Mouse (Mus musculus) cerebellum, postnatal 4 days (tissue): ENCODE results near the gene Nipal3.

Source experiments
- DNase-seq, 2 experiments: peaks; one replicate each; pipeline ENCODE4 v3.0.0; 2022; ENCODE audit warnings: low spot score in 2 of 2, mixed read lengths in 1 of 2

Gene Nipal3

DNA sequence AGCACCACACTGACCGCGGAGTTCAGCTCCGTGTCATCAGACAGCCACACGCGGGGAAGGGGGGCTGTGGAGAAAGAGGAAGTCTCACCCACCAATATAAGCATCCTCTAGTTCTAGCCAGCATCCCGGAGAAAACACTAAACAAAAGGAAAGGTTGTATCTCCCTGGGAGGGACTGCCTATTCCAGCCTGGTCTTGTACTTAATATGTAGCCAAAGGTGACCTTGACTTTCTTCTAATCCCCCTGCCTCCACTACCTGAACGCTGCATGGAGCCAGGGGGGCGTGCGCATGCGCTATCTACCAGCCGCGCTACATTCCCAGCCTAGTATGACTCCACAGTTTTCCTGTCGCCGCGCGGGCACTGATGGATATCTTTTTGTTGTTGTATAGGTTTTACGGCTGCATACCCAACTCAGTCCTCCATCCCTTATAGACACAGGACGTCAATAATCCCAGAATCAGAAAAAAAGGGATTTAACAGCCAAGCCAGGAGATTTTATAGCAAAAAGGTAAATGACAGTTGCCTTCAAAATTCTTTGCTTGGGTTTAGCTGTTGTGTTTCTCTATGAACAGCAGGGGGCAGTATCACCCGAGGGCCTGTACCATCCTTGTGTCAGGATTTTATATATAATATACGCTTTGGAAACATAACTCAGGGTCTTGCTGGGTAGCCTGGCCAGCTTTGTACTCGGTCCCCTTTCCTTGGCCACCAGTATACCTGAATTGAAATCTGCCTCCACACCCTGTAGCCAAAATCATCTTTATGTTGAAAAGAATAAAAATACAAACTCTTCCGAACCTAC, 12.9 kb upstream of the Nipal3 start:
- peak in 1 of 2 experiments; percentile 38 for DNase-seq

DNA sequence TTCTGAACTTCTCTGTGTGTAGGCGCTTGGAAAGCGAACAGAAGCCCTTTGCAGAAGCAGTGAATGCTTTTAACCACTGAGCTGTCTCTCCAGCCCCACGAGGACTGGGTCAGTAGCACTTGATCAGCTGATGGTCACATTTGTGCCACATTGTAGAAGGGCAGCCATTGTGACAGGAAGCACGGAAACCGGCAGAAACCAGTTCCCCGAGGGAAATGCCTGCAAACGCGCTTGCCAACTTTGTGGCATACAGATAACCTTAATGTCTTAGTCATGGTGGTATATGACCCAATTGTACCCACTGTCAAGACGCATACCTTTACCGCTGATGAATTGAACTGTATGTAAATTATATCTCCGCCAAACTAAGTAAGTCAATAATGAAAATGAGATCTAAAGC, 11.0 kb upstream of the Nipal3 start:
- DNase-seq = no peak

DNA sequence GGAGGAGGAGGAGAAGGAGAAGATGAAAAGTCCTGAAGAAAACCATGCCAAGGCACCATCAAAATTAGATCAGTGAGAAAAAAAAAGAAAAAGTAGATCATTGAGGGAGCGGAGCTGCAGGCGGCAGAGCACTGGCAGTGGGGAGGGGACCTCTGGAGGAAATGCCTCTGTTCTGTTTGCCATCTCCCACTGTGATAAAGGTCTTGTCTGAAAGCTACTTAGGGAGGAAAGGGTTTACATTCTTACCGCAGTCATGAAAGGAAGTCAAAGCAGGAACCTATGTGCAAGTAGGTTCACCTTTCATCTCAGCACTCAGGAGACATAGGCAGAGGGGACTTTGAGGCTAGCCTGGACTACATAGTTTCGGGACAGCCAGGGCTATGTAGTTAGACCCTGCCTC, 6.7 kb upstream of the Nipal3 start:
- no peak for DNase-seq

DNA sequence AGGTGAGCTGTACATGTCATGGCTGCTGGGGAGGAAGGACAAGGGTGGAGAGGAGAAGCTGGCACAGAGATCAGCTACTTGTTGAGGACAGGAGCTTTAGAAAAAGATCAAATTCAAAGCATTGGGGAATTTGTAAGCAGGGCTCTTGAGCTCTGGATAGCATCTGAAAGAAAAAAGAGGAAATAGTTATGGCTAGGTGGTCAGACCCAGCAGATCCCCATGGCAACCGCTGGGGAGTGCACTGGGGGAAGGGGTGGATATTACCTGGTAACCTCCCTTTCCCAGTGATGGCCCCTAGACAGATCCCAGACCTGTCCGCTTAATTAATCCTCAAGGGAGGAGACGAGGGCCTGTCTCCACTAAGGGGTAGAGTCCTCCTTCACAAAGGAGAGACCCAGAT, 5.0 kb upstream of the Nipal3 start:
- DNase-seq = no peak

DNA sequence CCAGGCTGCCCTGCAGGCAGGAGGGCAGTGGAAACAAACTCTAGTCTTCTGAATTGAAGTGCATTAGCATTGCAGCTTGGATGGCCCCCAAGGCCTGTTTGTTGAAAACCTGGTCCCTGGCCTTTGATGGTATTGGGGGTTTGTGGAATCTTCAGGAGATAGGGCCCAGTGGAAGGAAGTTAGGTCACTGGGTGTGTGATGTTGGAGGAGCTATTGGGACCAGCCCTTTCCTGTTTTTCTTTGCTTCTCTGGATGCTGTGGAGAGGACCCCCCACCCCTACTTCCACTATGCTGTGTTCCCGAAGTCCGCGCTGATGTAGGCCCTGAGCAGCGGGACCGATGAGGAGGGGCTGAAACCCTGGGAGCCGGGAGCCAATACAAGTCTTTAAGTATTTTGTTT, 3.3 kb upstream of the Nipal3 start:
- DNase-seq = no peak

DNA sequence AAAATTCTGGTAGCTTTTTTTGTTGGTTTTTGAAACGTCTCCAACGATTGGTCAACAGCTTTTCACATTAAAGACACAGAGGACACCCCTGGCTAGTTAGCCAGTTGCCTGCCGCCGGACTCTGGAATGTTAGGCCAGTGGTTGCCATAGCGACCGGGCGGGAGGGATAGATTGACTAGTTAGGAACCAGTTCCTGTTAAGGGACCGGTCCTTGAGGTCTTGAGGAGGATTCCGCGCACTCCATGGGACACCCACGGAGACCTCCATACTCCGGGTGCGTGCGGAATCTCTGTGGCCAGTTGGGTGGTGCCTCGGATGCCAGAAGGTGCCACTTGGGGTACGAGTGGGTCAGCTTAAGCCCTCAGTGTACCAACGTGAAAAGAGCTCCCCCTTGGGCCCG, 972 bp upstream of the Nipal3 start:
- DNase-seq = peak in 1 of 2 experiments; percentile 45

DNA sequence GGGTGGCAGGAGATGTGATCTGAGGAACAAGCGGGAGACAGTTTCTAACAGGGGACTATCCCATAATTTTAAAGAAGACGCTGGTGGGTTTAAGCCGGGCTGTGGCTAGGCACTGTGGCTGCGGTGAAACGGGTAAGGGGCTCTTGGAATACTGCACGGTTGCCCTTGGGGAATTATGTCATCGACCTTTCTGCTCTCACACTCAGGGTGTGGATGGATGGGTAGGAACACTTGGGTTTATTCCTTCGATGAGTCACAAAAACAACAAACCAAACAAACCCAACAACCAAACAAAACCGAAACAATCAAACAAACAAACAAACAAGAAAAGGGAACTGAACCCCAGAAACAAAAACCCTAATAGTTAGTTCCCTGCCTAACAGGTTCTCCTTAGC, 556 bp upstream of the Nipal3 start:
- DNase-seq = no peak

DNA sequence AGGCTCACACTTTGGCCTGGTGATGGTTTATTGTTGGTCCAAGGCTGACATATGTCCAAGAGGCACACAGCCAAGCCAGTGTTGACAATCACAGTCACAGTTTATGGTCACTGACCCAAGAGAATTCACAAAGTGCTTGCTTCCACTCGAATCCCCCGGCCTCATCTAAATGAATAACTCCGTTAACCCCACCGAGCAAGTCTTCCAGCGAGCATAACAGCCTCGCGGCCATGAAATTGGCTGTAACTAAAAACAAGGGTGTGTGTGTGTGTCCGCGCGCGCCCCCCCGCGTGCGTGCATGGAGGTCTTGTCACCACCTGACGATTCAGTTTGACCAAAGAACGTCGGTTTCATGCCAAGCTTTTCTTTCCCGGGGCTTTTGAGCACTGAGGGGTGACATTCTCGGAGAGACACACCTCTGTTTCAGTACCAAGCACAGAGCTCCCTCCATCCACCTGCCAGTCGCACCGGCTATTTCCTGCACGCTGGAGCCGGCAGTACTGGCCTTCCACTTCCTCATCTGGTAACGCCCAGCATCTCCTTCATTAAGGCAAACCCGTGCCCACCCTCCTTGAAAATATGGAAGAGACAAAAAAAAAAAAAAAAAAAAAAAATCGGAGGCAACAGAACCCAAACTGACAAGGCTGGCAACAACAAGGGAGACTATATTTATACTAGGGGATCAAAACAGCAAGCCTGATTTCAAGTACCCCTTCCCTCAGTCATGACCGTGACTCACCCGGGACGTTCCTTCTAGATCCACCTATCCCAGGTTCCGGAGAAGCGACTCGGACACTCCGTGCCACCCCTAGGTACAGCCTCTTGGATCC, 932 bp downstream of the Nipal3 start:
- DNase-seq = peak in 1 of 2 experiments; percentile 20

DNA sequence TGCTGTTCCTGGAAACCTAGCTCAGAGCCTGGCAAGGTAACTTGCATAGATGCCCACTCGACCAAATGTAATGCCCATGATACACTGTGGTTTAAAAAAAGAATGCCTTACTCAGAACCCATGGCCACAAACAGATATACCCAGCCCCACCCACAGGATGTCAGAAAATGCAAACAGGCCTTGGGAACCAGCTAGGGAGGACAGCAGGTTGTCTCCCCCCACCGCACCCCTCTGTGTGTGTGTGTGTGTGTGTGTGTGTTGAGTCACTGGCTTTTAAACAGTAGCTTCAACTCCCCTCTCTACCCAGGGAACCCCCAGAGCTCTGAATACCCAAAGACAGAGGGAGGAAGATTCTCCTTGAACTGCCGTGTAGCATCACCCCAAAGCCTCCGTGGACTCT, 1.6 kb downstream of the Nipal3 start:
- DNase-seq = no peak

DNA sequence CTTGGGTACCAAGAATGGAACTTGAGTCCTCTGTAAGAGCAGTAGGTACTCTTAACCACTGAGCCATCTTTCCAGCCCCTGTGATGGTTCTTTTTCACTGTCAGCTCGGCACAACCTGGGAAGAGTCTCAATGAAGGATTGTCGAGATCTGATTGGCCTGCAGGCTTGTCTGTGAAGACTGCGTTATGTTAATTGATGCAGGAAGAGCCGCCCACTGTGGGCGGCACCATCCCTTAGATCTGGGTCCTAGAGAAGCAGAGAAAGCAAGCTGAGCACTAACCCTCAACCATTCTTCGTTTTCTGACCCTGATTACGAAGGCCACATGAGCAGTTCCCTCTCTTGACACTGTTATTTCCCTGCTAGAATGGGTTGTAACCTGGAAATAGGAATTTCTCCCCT, 5.6 kb downstream of the Nipal3 start:
- DNase-seq = no peak

DNA sequence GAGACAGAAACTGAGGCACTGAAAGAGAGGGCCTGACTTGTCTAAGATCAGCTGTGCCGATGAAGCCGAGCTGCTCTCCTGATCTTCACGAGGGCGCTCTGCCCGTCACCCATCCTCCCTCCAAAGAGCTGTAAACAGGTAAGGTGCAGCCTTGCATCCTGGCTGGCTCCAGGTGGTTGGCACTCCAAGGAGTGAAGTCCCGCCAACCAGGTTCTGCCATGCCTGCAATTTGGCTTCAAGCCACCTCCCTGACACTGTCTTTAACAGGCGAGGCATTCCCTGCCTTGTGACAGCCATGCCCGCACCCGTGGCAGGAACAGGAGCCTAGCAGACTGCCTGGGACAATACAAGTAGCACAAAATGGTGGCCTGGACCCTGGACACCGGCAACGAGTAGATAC, 8.5 kb downstream of the Nipal3 start:
- no peak for DNase-seq

DNA sequence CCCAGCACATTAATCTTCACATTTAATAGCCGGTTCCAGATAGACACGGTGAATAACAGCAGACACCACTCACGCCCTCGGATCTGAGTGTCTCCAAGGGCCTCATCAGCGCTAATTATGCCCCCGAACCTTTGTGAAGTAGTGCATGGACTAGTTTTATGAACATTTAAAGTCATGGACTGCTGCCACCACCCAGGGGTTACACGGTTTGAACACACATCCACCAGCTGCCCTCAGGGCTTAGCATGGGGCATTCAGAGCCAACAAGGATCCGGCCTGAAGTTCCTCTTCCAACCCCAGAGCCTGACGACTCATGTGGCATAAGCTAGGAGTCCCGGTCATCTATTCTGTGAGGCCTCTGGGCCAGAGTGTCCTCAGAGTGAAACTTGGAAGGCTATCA, 9.8 kb downstream of the Nipal3 start:
- DNase-seq = no peak

DNA sequence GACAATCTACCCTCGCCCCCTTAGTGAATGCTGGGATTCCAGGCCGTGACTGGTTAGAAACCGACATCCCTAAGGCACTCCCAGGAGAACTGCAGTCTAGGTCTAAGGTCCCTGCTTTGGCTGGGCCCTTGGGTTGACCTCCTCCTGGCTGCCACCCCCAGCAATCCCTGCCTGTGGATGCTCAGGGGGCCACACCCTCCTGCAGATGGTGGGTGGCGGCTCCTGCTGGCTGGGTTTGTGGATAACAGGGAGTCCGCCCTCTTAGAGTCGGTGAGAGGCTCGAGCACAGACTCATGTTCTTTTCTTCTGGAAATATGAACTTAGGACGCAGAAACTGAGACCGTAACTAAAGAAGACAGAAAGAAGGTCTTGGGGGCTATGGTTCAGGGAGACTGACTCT, 14.5 kb downstream of the Nipal3 start:
- DNase-seq = no peak

DNA sequence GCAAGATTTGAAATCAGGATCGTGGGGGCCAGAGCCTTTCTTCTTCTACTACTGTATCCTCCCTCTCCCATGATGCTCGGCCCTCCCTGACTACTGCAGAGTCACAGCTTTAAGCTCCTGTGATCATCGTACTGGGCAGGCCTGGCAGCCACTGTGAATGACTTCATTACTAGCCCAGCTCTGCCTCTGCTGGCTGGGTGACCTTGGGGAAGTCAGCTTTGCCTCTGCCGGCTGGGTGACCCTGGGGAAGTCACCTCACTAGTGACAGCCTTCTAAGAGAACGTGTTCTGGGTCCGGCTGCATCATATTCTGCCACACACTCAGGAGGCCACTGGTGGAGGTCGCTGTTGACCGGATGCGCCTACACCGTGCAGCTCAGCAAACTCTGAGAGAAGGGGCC, 17.0 kb downstream of the Nipal3 start:
- no peak for DNase-seq

DNA sequence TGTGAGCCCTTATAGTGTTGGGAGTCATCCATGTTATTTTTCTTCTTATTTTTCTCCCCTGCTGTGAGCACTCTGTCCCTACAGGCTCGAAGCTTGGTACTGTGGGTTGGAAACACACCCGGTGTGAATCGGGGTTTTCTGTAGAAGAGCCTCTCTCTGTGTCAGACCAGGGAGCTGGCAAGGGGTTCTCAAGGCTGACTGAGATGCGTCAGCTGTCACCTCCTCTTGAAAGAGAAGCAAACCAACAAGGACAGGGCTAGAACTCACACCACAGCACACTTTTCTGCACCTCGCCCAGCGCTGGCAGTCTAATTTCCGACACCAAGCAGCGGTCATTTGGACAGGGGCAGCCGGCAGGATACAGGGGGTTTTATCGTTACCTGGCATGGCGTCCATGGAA, 31.4 kb downstream of the Nipal3 start:
- DNase-seq = no peak

DNA sequence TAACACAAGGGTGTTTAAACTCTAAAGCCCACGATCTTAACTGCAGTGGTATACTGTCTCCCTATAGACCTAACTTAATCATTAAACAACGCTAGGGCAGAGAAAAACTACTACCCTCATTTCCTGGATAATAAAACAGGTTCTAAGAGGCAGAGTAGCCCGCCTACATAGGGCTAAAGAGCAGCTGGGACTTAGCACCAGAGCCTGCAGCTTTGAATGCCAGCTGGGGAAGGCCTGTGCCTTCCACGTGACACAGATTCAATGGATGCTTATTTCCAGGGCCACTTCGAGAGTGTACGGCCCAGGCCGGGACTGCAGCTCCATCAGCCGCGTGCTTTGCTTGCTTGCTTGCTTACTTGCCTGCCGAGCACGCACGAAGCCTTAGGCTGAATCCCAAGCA, 41.3 kb downstream of the Nipal3 start:
- no peak for DNase-seq

DNA sequence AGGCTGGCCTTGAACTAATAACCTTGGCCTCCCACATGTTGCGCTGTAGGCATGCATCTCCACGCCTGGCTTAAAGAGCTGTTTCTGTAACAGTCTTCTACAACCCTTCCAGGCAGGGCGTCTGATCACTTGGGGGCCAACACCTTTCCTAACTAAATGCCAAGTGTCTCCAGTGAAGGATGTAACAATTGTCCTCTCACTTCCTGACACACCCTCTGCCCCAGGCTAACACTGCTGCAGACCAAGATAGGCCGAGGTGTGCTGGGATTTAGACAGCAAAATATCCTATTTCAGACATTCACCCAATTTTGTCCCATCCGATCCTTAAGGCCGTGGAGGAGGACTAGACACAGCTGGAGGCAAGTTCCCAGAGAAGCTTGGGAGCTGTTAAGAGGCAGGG, 41.7 kb downstream of the Nipal3 start:
- no peak for DNase-seq

DNA sequence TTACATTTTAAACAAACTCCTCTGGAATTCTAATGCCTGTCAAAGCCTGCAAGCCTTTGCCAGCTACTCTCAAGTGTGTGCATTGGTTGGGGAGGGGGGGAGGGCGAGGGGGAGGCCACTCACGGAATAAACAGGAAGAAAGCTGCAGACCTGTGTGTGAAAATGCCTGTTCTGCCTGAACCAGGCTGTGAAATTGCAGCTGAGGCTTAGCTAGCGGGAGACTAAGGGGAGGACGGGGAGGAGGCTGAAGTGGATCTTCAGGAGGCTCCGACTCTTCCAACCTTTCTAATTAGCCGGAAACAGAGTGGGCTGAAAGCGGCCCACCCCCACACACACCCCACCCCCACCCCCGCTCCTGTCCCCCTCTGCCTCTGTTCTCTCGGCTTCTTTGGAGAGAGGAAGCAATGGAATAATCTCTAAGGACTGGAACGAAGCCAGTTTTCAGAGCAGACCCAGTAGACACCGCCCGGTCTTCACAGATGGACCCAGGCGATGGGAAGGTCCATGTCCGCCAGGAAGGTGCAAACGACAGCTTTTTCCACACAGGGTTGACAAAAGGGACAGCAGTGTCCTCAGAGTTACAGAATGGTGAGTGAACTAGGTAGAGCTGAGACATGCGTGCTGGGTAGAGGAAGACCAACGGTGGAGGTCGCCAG, 43.4 kb downstream of the Nipal3 start:
- no peak for DNase-seq

DNA sequence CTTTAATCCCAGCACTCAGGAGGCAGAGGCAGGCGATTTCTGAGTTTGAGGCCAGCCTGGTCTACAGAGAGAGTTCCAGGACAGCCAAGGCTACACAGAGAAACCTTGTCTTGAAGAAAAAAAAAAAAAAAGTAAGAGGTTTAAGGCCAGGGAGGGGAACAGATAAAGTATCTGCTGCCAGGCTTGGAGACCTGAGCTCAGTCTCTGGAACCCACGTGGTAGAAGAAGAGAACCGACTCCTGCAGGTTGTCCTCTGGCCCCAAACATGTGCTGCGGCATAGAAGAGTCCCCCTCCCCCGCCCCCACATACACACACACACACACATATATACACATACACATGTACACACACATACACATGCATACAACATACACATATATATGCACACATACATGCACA, 52.4 kb downstream of the Nipal3 start:
- DNase-seq = no peak

DNA sequence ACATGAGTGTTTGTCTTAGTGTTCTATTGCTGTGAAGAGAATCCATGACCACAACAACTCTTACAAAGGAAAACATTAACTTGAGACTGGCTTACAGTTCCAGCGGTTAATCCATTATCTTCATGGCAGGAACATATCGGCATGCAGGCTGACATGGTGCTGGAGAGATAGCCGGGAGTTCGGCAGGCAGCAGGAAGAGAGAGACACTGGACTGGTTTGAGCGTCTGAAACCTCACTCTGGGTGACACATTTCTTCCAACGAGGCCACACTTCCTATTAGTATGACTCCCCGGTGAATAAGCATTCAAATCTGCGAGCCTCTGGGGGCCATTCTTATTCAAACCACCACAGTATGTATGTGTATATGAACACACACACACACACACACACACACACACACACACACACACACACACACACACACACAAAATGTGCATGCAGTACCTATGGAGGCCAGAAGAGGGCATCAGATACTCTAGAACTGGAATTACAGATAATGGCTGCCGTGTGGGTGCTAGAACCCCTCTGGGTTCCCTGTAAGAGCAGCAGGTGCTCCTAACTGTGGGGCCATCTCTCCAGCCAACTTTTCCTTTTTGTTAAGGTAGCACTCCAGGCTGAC, 54.8 kb downstream of the Nipal3 start:
- peak in 1 of 2 experiments; percentile 30 for DNase-seq

DNA sequence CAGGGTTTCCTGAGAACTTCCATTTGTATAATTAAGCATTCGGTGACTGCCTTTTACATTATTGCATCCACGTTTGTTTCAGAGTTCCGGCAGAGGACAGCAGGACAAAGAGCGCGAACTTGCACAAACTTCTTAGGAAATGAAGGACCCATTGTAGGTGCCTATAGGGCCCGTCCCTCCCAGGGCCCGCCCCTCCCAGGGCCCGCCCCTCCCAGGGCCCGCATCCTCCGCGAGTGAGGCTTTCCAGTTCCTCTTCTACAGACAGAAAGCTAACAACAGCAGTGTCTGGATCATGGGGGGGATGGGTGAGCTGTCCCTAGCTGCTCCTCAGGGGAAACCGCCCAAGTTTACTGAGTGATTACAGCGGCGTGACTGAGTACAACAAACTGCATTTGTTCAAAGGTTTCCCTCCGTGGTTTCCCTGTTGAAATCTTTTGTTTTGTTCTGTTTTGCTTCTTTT, 55.6 kb downstream of the Nipal3 start:
- no peak for DNase-seq

DNA sequence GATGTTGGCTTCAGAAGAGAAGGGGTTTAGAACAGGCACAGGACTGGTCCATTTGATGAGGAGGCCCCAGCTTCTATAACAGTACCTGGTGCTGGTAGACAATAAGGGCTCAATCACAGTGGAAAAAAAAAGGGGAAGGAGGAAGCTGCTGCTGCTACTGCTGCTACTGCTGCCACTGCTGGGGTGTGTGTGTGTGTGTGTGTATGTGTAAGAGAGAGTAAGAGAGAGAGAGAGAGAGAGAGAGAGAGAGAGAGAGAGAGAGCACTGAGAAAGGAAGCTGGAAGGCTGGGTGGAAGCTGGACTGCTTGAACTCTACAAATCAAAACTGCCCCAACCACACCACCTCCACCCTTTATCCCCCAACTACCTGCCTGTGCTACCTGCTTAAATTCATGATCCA, 56.9 kb downstream of the Nipal3 start:
- no peak for DNase-seq
